Mouse (Mus musculus) megakaryocyte progenitor cell, adult 5-6 weeks (primary cell): Measurements from ENCODE around the gene Gm21292. TPM values are rescaled to one million over a fixed set of nuclear protein-coding genes. Genes with fewer than 3 reads are reported as not detected.
"Not testable (repeated sequence)": the region's sequence is repeated elsewhere in the genome, so short reads cannot be mapped to it uniquely, and the experiment has no call there.

Experiments used
- ATAC-seq: replicated peaks from 2 replicates; pipeline ENCODE4 v1.8.0; 2016; ENCODE audit warnings: mild to moderate bottlenecking, moderate TSS enrichment, inconsistent platforms; ENCODE audit not compliant: poor library complexity
- total RNA-seq, 2 experiments: library from RNA; stranded (forward) in 1 of 2; stranded (reverse) in 1 of 2; fragments of 157-497, 149-512 nt in 1 of 2; fragments of 200-1000 nt in 1 of 2; gene quantifications; 2 replicates each; pipeline versions ENCODE4 v1.2.3 to v1.2.4; 2015 to 2017

Gene Gm21292
- total RNA-seq (2015) = not detected in 2 replicates
- not detected in 2 replicates for total RNA-seq (2017)

GRCm38 (mm10) chrY:9133824-9134223, at the start of gene Gm21292:
Gene Gm21292, minus strand, starts transcription at chrY:9133924.
- ATAC-seq = not testable (repeated sequence)

Other genes starting within 250 kb of the Gm21292 start
- gene Gm21721, start 68.3 kb upstream of the Gm21292 start, total RNA-seq (2015) = not detected in 2 replicates
- gene Gm21721, start 68.3 kb upstream of the Gm21292 start, total RNA-seq (2017) = not detected in 2 replicates
- not detected in 2 replicates for gene Gm21812, start 213.3 kb upstream of the Gm21292 start, total RNA-seq (2015)
- not detected in 2 replicates for gene Gm21812, start 213.3 kb upstream of the Gm21292 start, total RNA-seq (2017)